Mouse (Mus musculus): ENCODE data around the gene Gm49369. TPM values are rescaled to one million over a fixed set of nuclear protein-coding genes. Genes with fewer than 3 reads are reported as not detected.
"Not testable (repeated sequence)": the region's sequence is repeated elsewhere in the genome, so short reads cannot be mapped to it uniquely, and the experiment has no call there.

Gm49369 gene
- polyA plus RNA-seq, 1 experiment from 2014 or later: 0.55 TPM

- Histone ChIP-seq H3K4me3 (no peak overlapping the region), H3K36me3 (no peaks in the 10 kb centered on the region), H3K27me3 (ENCODE audit: insufficient read depth, poor library complexity, severe bottlenecking) (no peaks in the 10 kb centered on the region), H3K9me3 (no peaks in the 10 kb centered on the region), H3K4me1 (peaks cover 81% of the 10 kb centered on the region), H3K27ac (peak overlapping the region; percentile 93)
- peak; percentile 96 for DNase-seq (ENCODE audit: low spot score)
- WGBS: 7% methylated on average over 9 of the region's 9 CpGs
Measured at GRCm38 (mm10) chr7:142330271-142330724, 52.2 kb downstream of the Gm49369 start.

DNA sequence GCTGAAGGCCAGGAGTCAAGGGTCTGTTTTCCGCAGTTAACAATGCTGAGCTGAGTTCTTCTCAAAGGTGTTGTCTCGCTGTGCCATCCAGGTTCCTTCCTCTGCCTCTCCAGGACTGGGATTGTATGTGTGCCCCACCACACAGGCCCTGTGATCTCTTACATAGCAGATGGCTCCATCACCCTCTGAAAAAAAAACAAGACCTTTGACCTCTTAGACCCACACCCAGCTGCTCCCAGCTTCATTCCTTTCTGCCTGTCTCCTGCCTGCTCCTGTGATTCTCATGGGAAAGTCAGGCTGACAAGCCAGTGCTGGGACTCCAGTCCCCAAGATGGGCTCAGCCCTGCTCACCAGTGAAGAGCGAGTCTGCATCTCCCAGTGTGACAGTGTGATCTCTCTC, 54.0 kb downstream of the Gm49369 start:
- no peak for DNase-seq (ENCODE audit: low spot score)
- Histone ChIP-seq H3K36me3 (no peaks in the 10 kb centered on the region), H3K27me3 (ENCODE audit: insufficient read depth, poor library complexity, severe bottlenecking) (no peaks in the 10 kb centered on the region), H3K27ac (peak overlapping the region; percentile 93), H3K9me3 (no peaks in the 10 kb centered on the region), H3K4me1 (peaks cover 72% of the 10 kb centered on the region), H3K4me3 (no peak overlapping the region)
- WGBS: 53% methylated on average over 3 of the region's 3 CpGs

DNA sequence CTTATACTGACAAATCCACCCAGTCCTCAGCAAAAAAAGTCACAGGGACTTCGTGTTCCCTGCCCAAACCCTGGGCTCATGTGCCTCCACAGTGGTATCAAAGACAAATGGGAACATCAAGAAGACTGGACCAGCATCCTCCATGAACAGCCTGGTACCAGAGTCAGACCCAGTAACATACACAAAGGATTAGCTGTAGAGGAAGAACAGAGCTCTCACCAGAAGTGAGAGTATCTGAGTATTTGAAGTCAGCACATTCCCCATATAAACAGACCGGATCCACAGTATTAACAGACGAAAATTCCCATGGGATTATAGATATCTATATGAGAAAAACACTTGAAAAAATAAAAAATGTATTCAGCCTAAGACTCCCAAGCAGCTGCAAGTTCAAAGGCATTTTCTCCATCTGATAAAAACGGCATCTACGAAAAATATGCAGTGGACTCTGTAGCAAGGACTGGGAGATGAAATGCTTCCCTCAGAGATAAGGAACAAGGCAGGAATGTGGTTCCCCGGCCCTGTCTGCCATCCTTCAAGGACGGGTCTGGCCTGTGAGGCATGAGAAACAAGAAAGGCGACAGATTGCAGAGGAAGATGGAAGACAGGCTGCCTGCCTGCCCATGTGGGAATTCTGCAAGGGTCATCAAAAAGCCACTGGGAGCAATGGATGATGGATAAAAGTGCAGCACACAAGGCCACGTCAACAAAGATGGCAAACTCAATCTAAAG, 55.6 kb downstream of the Gm49369 start:
- no peaks in the 10 kb centered on the region for H3K36me3 ChIP-seq
- H3K4me3 ChIP-seq: no peak overlapping the region
- H3K27me3 ChIP-seq (ENCODE audit: insufficient read depth, poor library complexity, severe bottlenecking): no peaks in the 10 kb centered on the region
- DNase-seq (ENCODE audit: low spot score): no peak
- H3K4me1 ChIP-seq: peaks cover 69% of the 10 kb centered on the region
- WGBS: 17% methylated on average over 9 of the region's 9 CpGs
- peak overlapping the region; percentile 93 for H3K27ac ChIP-seq
- H3K9me3 ChIP-seq: no peaks in the 10 kb centered on the region

- H3K27me3 ChIP-seq (ENCODE audit: insufficient read depth, poor library complexity, severe bottlenecking): no peaks in the 10 kb centered on the region
- 82% methylated on average over 12 of the region's 12 CpGs for WGBS
- no peak overlapping the region for H3K4me3 ChIP-seq
- DNase-seq (ENCODE audit: low spot score): no peak
- peak overlapping the region; percentile 85 for H3K27ac ChIP-seq
- no peaks in the 10 kb centered on the region for H3K36me3 ChIP-seq
- H3K4me1 ChIP-seq: peaks cover 71% of the 10 kb centered on the region
- H3K9me3 ChIP-seq: no peaks in the 10 kb centered on the region
Measured at GRCm38 (mm10) chr7:142323396-142324117, 58.9 kb downstream of the Gm49369 start.

GRCm38 (mm10) chr7:142322641-142323040, 59.8 kb downstream of the Gm49369 start:
- H3K27me3 ChIP-seq (ENCODE audit: insufficient read depth, poor library complexity, severe bottlenecking): no peaks in the 10 kb centered on the region
- WGBS: 83% methylated on average over 6 of the region's 6 CpGs

GRCm38 (mm10) chr7:142321637-142322306, 60.7 kb downstream of the Gm49369 start:
- not testable (repeated sequence) for H3K9me3 ChIP-seq; DNase-seq (ENCODE audit: low spot score); H3K36me3 ChIP-seq; H3K27me3 ChIP-seq (ENCODE audit: insufficient read depth, poor library complexity, severe bottlenecking); H3K4me3 ChIP-seq
- Histone ChIP-seq H3K27ac (peak overlapping the region; percentile 85), H3K4me1 (peaks cover 72% of the 10 kb centered on the region)
- WGBS: 43% methylated on average over 6 of the region's 10 CpGs

More at GRCm38 (mm10) chr7:142322641-142323040, 59.8 kb downstream of the Gm49369 start:
- H3K4me1 ChIP-seq: peaks cover 70% of the 10 kb centered on the region
- no peaks in the 10 kb centered on the region for H3K9me3 ChIP-seq
- no peaks in the 10 kb centered on the region for H3K36me3 ChIP-seq
- H3K4me3 ChIP-seq: no peak overlapping the region
- DNase-seq (ENCODE audit: low spot score): no peak
- H3K27ac ChIP-seq: peak overlapping the region; percentile 85

Other genes starting within 250 kb of the Gm49369 start
- not detected in 2 replicates for gene Gm39115, start 246.6 kb downstream of the Gm49369 start, polyA plus RNA-seq (2016; fragmentation: Nextera tagmentation; extraction: Ambion mirVana)
- gene Gm45337, start 238.1 kb downstream of the Gm49369 start, polyA plus RNA-seq (2016; fragmentation: Nextera tagmentation; extraction: Ambion mirVana): not detected in 2 replicates
- not detected in 2 replicates for gene Gm29735, start 225.6 kb downstream of the Gm49369 start, polyA plus RNA-seq (2016; fragmentation: Nextera tagmentation; extraction: Ambion mirVana)
- gene Gm4553, start 216.9 kb downstream of the Gm49369 start, polyA plus RNA-seq (2016; fragmentation: Nextera tagmentation; extraction: Ambion mirVana): not detected in 2 replicates
- gene Krtap5-2, start 206.7 kb downstream of the Gm49369 start, polyA plus RNA-seq (2016; fragmentation: Nextera tagmentation; extraction: Ambion mirVana): not detected in 2 replicates
- not detected in 2 replicates for gene Gm10153, start 192.3 kb downstream of the Gm49369 start, polyA plus RNA-seq (2016; fragmentation: Nextera tagmentation; extraction: Ambion mirVana)
- gene Krtap5-3, start 181.3 kb downstream of the Gm49369 start, polyA plus RNA-seq (2016; fragmentation: Nextera tagmentation; extraction: Ambion mirVana): not detected in 2 replicates
- gene Gm7579, start 170.8 kb downstream of the Gm49369 start, polyA plus RNA-seq (2016; fragmentation: Nextera tagmentation; extraction: Ambion mirVana): not detected in 2 replicates
- gene Krtap5-5, start 152.7 kb downstream of the Gm49369 start, polyA plus RNA-seq (2016; fragmentation: Nextera tagmentation; extraction: Ambion mirVana): not detected in 2 replicates
- not detected in 2 replicates for gene Gm40460, start 141.6 kb downstream of the Gm49369 start, polyA plus RNA-seq (2016; fragmentation: Nextera tagmentation; extraction: Ambion mirVana)
- gene Gm2431, start 124.3 kb downstream of the Gm49369 start, polyA plus RNA-seq (2016; fragmentation: Nextera tagmentation; extraction: Ambion mirVana): not detected in 2 replicates
- gene Gm4559, start 108.3 kb downstream of the Gm49369 start, polyA plus RNA-seq (2016; fragmentation: Nextera tagmentation; extraction: Ambion mirVana): not detected in 2 replicates
- gene Krtap5-1, start 85.5 kb downstream of the Gm49369 start, polyA plus RNA-seq (2016; fragmentation: Nextera tagmentation; extraction: Ambion mirVana): not detected in 2 replicates
- 0.34 TPM in 1 of 2 replicates, not detected in the other for gene Krtap5-4, start 79.1 kb downstream of the Gm49369 start, polyA plus RNA-seq (2016; fragmentation: Nextera tagmentation; extraction: Ambion mirVana)
- gene Ifitm10, start 8.9 kb downstream of the Gm49369 start, polyA plus RNA-seq (2016; fragmentation: Nextera tagmentation; extraction: Ambion mirVana): 7.7 and 12.5 TPM in 2 replicates
- gene Ctsd, start 5.4 kb upstream of the Gm49369 start, polyA plus RNA-seq (2016; fragmentation: Nextera tagmentation; extraction: Ambion mirVana): 293 and 402 TPM in 2 replicates
- gene Syt8, start 52.2 kb upstream of the Gm49369 start, polyA plus RNA-seq (2016; fragmentation: Nextera tagmentation; extraction: Ambion mirVana): 0.38 and 1.3 TPM in 2 replicates
- 51.9 and 56.4 TPM in 2 replicates for gene Tnni2, start 59.1 kb upstream of the Gm49369 start, polyA plus RNA-seq (2016; fragmentation: Nextera tagmentation; extraction: Ambion mirVana)
- gene Lsp1, start 78.1 kb upstream of the Gm49369 start, polyA plus RNA-seq (2016; fragmentation: Nextera tagmentation; extraction: Ambion mirVana): 32.0 and 36.9 TPM in 2 replicates
- gene Tnnt3, start 116.2 kb upstream of the Gm49369 start, polyA plus RNA-seq (2016; fragmentation: Nextera tagmentation; extraction: Ambion mirVana): 9.5 and 10.4 TPM in 2 replicates
- 17.1 and 25.1 TPM in 2 replicates for gene Mrpl23, start 150.0 kb upstream of the Gm49369 start, polyA plus RNA-seq (2016; fragmentation: Nextera tagmentation; extraction: Ambion mirVana)